Mouse (Mus musculus) megakaryocyte, embryonic 14.5 days (primary cell): ENCODE measurements around the gene Lamc3. TPM values are rescaled to one million over a fixed set of nuclear protein-coding genes. Genes with fewer than 3 reads are reported as not detected.

Experiments
- H3K27me3 ChIP-seq: replicated peaks from 2 replicates; pipeline ENCODE3; 2012; ENCODE audit warnings: inconsistent platforms
- H3K36me3 ChIP-seq: replicated peaks from 2 replicates; pipeline ENCODE3; 2012; ENCODE audit warnings: low read length, inconsistent platforms, mixed read lengths
- H3K4me1 ChIP-seq: 2 replicates; pipeline ENCODE4 v1.6.1; 2012; ENCODE audit warnings: inconsistent platforms
- H3K4me3 ChIP-seq: replicated peaks from 2 replicates; pipeline ENCODE3; 2012; ENCODE audit warnings: moderate library complexity, mild to moderate bottlenecking, inconsistent platforms
- H3K9me3 ChIP-seq: 2 replicates; pipeline ENCODE4 v1.6.1; 2012; ENCODE audit warnings: inconsistent platforms
- FLI1 ChIP-seq: IDR thresholded peaks from 2 replicates; pipeline ENCODE4 v1.6.1; 2012; ENCODE audit warnings: low read length, inconsistent platforms, mixed read lengths
- GATA1 ChIP-seq: IDR thresholded peaks from 3 replicates; pipeline ENCODE4 v1.6.1; 2012; ENCODE audit warnings: mixed read lengths, low read length, inconsistent platforms, borderline replicate concordance
- polyA plus RNA-seq: library from polyadenylated mRNA; stranded (reverse); fragments of >175 nt; gene quantifications from 2 replicates; pipeline ENCODE4 v1.2.3, GENCODE M21; 2012; ENCODE audit warnings: low replicate concordance; ENCODE audit not compliant: insufficient read depth

The Lamc3 gene
- polyA plus RNA-seq, 1 experiment, result not detected

GRCm38 (mm10) chr2:31950058-31950871, 63.2 kb downstream of the Lamc3 start, which contains the start of gene Aif1l:
Aif1l (plus strand) TSS chr2:31950139.
- Histone ChIP-seq H3K4me1 (peaks cover 15% of the 10 kb centered on the region), H3K9me3 (no peaks in the 10 kb centered on the region), H3K4me3 (peak within 1 kb of the TSS; percentile 90), H3K36me3 (no peaks in the 10 kb centered on the region), H3K27me3 (peaks cover 96% of the 10 kb centered on the region)
- TF ChIP-seq FLI1 (no peak), GATA1 (no peak)

- no peaks in the 10 kb centered on the region for H3K9me3 ChIP-seq
- H3K27me3 ChIP-seq, result peaks cover 94% of the 10 kb centered on the region
- H3K36me3 ChIP-seq, result no peaks in the 10 kb centered on the region
- H3K4me1 ChIP-seq, result peaks cover 15% of the 10 kb centered on the region
- H3K4me3 ChIP-seq, result no peak overlapping the region
- no peak for TF ChIP-seq FLI1
- no peak for TF ChIP-seq GATA1
These were observed 63.9 kb downstream of the Lamc3 start for GRCm38 (mm10) chr2:31950966-31951365.

GRCm38 (mm10) chr2:31952236-31952635, 65.1 kb downstream of the Lamc3 start:
- no peak for TF ChIP-seq GATA1
- TF ChIP-seq FLI1, result no peak
- peaks cover 93% of the 10 kb centered on the region for H3K27me3 ChIP-seq

GRCm38 (mm10) chr2:31952725-31953124, 65.6 kb downstream of the Lamc3 start:
- Histone ChIP-seq H3K27me3 (peaks cover 95% of the 10 kb centered on the region), H3K4me1 (peaks cover 15% of the 10 kb centered on the region), H3K9me3 (no peaks in the 10 kb centered on the region), H3K36me3 (no peaks in the 10 kb centered on the region), H3K4me3 (no peak overlapping the region)
- TF ChIP-seq GATA1 (no peak), FLI1 (no peak)

More at GRCm38 (mm10) chr2:31952236-31952635, 65.1 kb downstream of the Lamc3 start:
- no peak overlapping the region for H3K4me3 ChIP-seq
- no peaks in the 10 kb centered on the region for H3K9me3 ChIP-seq
- H3K36me3 ChIP-seq, result no peaks in the 10 kb centered on the region
- peaks cover 15% of the 10 kb centered on the region for H3K4me1 ChIP-seq

GRCm38 (mm10) chr2:31953687-31954086, 66.6 kb downstream of the Lamc3 start:
- H3K36me3 ChIP-seq, result no peaks in the 10 kb centered on the region
- TF ChIP-seq GATA1 (no peak), FLI1 (no peak)
- H3K4me3 ChIP-seq, result no peak overlapping the region
- no peaks in the 10 kb centered on the region for H3K9me3 ChIP-seq
- peaks cover 18% of the 10 kb centered on the region for H3K4me1 ChIP-seq
- peaks cover 93% of the 10 kb centered on the region for H3K27me3 ChIP-seq

GRCm38 (mm10) chr2:31954779-31955181, 67.7 kb downstream of the Lamc3 start:
- no peaks in the 10 kb centered on the region for H3K9me3 ChIP-seq
- H3K36me3 ChIP-seq, result no peaks in the 10 kb centered on the region
- H3K4me1 ChIP-seq, result peaks cover 17% of the 10 kb centered on the region
- no peak overlapping the region for H3K4me3 ChIP-seq
- no peak for TF ChIP-seq GATA1
- no peak for TF ChIP-seq FLI1
- peaks cover 92% of the 10 kb centered on the region for H3K27me3 ChIP-seq

GRCm38 (mm10) chr2:31955686-31956085, 68.6 kb downstream of the Lamc3 start:
- Histone ChIP-seq H3K27me3 (peaks cover 90% of the 10 kb centered on the region), H3K4me1 (peaks cover 8% of the 10 kb centered on the region), H3K9me3 (no peaks in the 10 kb centered on the region), H3K36me3 (no peaks in the 10 kb centered on the region), H3K4me3 (no peak overlapping the region)
- TF ChIP-seq GATA1 (no peak), FLI1 (no peak)

GRCm38 (mm10) chr2:31957211-31957610, 70.1 kb downstream of the Lamc3 start:
- no peak overlapping the region for H3K4me3 ChIP-seq
- TF ChIP-seq FLI1, result no peak
- no peak for TF ChIP-seq GATA1
- peaks cover 90% of the 10 kb centered on the region for H3K27me3 ChIP-seq
- peaks cover 4% of the 10 kb centered on the region for H3K4me1 ChIP-seq
- H3K36me3 ChIP-seq, result no peaks in the 10 kb centered on the region
- no peaks in the 10 kb centered on the region for H3K9me3 ChIP-seq

GRCm38 (mm10) chr2:31960986-31961385, 73.9 kb downstream of the Lamc3 start:
- H3K27me3 ChIP-seq, result peaks cover 73% of the 10 kb centered on the region

GRCm38 (mm10) chr2:31961791-31962222, 74.7 kb downstream of the Lamc3 start:
- TF ChIP-seq GATA1 (no peak), FLI1 (no peak)
- Histone ChIP-seq H3K27me3 (peaks cover 67% of the 10 kb centered on the region), H3K36me3 (no peaks in the 10 kb centered on the region), H3K4me3 (no peak overlapping the region), H3K9me3 (no peaks in the 10 kb centered on the region), H3K4me1 (peaks cover 10% of the 10 kb centered on the region)

More at GRCm38 (mm10) chr2:31960986-31961385, 73.9 kb downstream of the Lamc3 start:
- H3K4me3 ChIP-seq, result no peak overlapping the region
- TF ChIP-seq GATA1 (no peak), FLI1 (no peak)
- H3K9me3 ChIP-seq, result no peaks in the 10 kb centered on the region
- peaks cover 10% of the 10 kb centered on the region for H3K4me1 ChIP-seq
- no peaks in the 10 kb centered on the region for H3K36me3 ChIP-seq
